Mouse (Mus musculus) mature B cell (primary cell): ENCODE results near the gene Ankrd28.
"Not testable (repeated sequence)": the region's sequence is repeated elsewhere in the genome, so short reads cannot be mapped to it uniquely, and the experiment has no call there.

Source experiments
- in situ Hi-C: fragments of 300-500 bp; cut with MboI; formaldehyde crosslinking; loops from 2 replicates; pipeline ENCODE4 v1.14.3; 2019

Ankrd28 gene

DNA sequence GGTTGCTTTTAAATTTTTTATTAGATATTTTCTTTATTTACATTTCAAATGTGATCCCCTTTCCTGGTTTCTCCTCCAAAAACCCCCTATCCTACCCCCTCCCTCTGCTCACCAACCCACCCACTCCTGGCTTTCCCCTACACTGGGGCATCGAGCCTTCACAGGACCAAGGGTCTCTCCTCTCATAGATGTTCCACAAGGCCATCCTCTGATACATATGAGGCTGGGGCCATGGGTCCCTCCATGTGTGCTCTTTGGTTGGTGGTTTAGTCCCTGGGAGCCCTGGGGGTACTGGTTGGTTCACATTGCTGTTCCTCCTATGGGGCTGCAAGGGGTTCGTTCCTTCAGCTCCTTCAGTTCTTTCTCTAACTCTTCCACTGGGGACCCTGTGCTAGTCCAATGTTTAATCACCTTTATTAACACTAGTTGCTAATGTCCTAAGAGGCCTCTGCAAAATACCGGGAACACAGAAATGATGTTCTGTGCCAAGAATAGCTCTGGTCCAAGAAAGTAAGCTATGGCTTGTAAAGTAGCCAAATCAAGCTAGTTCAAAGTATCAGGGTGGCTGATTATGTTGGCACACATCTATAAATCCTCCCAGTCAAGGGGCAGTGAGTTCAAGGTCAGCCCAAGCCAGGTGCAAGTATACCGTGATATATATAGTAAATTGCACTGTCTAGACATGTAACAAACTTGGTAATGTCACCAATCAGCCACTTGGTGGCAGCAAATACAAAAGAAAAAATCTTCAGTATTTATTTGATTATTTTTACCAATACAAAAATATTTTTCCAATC is 36.3 kb downstream of the Ankrd28 start:
- in situ Hi-C loops = no loop called here

DNA sequence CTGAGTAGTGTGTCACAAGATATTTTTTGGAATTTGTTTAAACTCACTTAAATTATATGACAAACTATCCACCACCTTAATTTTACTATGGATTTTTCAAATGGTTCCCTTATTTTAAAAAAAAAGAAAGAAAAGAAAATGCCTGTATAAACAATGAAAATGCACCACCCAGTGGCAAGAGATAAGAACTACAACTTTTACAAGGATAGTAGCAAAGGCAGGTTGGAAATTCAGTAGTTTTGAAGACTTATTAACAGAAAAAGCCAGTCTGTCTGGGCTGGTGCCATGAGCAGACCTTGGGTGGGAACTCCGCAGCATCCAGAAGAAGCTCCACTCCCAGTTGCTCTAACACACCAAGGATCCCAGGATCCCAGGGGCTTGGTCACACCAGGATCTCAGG is 39.7 kb downstream of the Ankrd28 start:
- in situ Hi-C loops = no loop called here

GRCm38 (mm10) chr14:31786906-31787305 is 43.5 kb downstream of the Ankrd28 start:
- in situ Hi-C loops = no loop called here

DNA sequence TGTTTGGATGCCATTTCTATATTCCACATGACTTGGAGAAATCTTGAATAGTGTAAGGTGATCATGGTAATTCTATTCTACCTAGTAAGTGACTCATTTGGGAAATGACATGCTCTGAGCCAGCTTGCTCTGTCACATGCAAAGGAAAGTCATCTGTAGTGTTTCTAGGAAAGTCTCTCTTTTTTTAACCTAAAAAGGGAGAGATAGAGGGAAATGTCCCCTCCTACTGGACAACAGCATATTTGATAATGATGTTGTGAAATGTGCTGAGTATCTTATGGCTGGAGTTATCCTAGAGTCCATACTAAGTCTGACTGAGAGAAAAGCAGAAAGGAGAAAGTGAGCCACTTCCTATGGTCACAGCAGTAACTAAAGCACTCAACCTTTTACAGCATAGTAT is 44.8 kb downstream of the Ankrd28 start:
- in situ Hi-C loops = no loop called here

- in situ Hi-C loops = loop anchor here (5.0 kb wide), 1 partner anchor 118 kb away; no protein-coding TSS in a partner anchor
Measured at GRCm38 (mm10) chr14:31784975-31785374, 45.5 kb downstream of the Ankrd28 start.

GRCm38 (mm10) chr14:31781309-31782049 is 49.0 kb downstream of the Ankrd28 start:
- in situ Hi-C loops = loop anchor here (5.0 kb wide), 1 partner anchor 114 kb away; no protein-coding TSS in a partner anchor

DNA sequence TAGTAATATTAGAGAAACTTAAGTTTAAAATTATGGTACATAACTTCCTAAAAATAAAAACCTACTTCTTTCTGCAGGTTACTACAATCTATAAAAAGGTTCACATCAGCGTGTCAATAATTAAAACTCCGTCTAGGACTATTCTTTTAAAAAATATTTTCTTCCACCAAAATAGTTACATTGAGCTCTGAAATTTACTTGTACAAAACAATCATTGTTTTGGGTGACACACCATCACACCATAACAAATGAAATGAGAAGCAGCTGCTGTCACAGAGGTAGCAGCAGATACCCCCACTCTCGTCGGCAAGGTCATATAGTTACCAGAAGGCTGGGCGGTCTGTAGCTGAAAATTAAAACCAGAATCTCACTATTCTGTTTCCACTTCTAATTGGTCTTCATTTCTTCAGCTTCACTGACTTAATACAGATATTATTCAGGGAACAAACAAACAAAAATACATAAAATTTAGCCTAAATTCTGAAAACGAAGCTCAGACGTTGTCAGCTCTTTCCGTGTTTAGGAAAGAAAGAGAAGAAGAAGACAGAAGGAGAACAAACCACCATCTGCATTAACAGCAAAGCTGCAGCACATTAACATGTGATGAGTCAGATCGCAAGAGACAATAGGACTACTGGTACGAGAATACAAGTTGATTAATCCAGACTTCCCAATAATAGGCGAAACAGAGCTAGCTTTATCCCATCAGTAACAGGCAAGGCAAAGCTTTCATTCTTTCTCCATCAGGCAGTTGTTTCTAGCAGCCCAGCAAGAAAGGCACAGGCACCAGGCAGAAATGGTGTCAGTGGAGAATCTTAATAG is 49.8 kb downstream of the Ankrd28 start:
- in situ Hi-C loops = loop anchor here (5.0 kb wide), 1 partner anchor 113 kb away; no protein-coding TSS in a partner anchor

GRCm38 (mm10) chr14:31773518-31773917 is 56.9 kb downstream of the Ankrd28 start:
- in situ Hi-C loops = no loop called here

GRCm38 (mm10) chr14:31772251-31772650 is 58.2 kb downstream of the Ankrd28 start:
- in situ Hi-C loops = no loop called here

DNA sequence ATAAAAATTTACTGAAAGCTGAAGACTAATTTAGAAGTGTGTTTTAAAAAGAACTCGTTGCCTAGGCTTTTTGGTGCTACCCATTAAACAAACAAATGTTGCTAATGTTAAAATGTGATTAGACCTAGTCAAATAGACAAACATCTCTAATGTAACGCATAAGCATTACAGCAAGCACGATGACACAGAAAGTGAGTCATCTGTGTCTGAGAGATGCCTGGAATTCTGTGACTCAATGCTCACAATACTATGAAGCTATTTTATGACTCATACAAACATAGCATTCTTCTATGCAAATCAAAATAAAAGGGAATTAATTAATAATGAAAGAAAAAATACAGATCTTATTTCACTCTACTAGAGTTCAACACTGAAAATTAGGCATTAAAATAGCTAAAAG is 61.9 kb downstream of the Ankrd28 start:
- in situ Hi-C loops = no loop called here

DNA sequence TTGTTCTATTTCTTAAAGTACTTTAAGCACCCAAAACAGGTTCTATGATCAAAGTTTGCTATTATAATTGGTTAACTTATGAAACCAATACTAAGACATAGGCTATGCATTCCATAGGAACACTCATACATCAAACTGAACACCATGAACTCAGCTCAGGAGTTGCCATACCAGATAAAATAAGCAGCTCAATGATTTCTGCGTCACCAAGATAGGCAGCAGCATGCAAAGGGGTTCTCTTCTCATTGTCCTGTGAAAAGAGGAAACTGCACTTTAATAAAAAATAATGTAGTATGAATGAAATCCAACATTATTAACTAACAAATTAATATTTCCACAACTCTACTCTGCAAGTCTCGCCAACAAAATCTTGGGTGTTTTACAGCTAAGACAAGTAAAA is 66.4 kb downstream of the Ankrd28 start:
- in situ Hi-C loops = no loop called here

DNA sequence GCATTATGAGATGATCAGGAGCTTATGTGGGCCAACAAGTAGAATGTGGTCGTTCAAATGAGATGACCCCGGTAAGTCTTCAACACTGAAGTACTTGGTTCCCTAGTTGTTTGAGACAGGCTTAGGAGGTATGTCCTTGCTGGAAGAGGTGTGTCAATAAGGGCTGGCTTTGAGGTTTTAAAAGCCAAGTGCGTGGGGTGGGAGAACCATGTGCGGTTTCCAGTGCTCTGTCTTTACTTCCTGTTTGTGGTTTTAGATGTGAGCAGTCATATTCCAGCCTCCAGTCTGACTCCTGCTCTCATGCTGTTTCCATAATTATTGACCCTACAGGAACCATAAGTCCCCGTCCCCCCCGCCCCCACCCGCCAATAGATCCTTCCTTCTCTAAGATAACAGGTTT is 68.7 kb downstream of the Ankrd28 start:
- in situ Hi-C loops = no loop called here

- in situ Hi-C loops = no loop called here
Measured at GRCm38 (mm10) chr14:31759195-31759594, 71.3 kb downstream of the Ankrd28 start.

- in situ Hi-C loops = not testable (repeated sequence)
Measured at GRCm38 (mm10) chr14:31758410-31758809, 72.0 kb downstream of the Ankrd28 start.

GRCm38 (mm10) chr14:31748239-31748873 is 82.1 kb downstream of the Ankrd28 start:
- in situ Hi-C loops = no loop called here

DNA sequence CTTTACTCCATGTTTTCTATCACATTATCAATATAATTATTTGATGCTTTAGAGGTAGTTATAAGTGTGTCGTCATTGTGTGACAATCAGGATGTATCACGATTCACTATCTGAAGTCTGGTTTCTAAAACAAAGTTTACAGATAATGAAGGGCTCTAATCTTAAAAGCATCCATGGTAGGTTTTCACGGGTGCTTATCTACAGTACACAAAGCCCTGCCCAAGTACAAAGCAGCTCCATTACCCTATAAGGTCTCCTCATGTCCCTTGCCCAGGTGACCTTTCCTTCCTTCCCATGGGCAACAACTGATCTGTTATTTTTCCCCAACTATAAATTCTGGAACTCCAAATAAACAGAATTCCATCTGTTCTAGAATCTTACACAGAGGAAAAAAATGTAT is 87.9 kb downstream of the Ankrd28 start:
- in situ Hi-C loops = no loop called here

- in situ Hi-C loops = no loop called here
Measured at GRCm38 (mm10) chr14:31734811-31735210, 95.6 kb downstream of the Ankrd28 start.

- in situ Hi-C loops = no loop called here
Measured at GRCm38 (mm10) chr14:31727522-31727921, 102.9 kb downstream of the Ankrd28 start.

- in situ Hi-C loops = no loop called here
Measured at GRCm38 (mm10) chr14:31722746-31723145, 107.7 kb downstream of the Ankrd28 start.

DNA sequence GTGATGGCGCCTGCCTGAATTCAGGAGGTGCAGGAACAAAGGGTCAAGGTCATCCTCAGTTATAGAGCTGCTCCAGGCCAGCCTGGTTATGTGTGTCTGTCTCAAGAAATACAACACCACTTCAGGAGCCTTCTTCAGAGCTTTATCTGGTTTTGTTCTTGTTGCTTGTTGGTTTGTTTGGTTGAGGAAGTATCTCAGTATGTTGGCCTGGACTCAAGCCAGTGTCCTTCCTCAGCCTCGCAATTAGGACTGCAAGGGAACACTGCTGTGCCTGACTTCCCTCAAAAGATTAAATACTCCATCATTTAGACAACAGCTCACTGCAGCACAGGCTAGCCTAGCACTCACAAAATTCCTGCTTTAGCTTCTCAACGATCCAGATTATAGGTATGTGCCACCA is 109.2 kb downstream of the Ankrd28 start:
- in situ Hi-C loops = no loop called here

GRCm38 (mm10) chr14:31718332-31718731 is 112.1 kb downstream of the Ankrd28 start:
- in situ Hi-C loops = no loop called here

GRCm38 (mm10) chr14:31717360-31717759 is 113.1 kb downstream of the Ankrd28 start:
- in situ Hi-C loops = no loop called here
